Mouse (Mus musculus): ENCODE data around the gene Tbxa2r.

- TF ChIP-seq POLR2A (IDR thresholded peaks at IDR 0.05; ENCODE audit: control insufficient read depth, extremely low read depth, insufficient read depth, low read length, poor library complexity) (no peak), CTCF (IDR thresholded peaks at IDR 0.05; ENCODE audit: borderline replicate concordance, control insufficient read depth, extremely low read depth, insufficient read depth, low read length, poor library complexity) (no peak)
These were observed 8.6 kb upstream of the Tbxa2r start for GRCm38 (mm10) chr10:81319741-81320549.

Data from thymus, adult 2 months (tissue).